Mouse (Mus musculus): ENCODE results near the gene Cds1. TPM values are rescaled to one million over a fixed set of nuclear protein-coding genes. Genes with fewer than 3 reads are reported as not detected.

Cds1 gene
- total and polyA plus RNA-seq, 3 experiments, result not detected

GRCm38 (mm10) chr5:101780918-101781317 lies 16.0 kb downstream of the Cds1 start:
- Histone ChIP-seq H3K36me3 (ENCODE audit: control insufficient read depth in 1 of 2, insufficient read depth in 2 of 2, low read length in 2 of 2) (no peaks in the 10 kb centered on the region), H3K4me3 (ENCODE audit: control insufficient read depth in 1 of 2, insufficient read depth in 1 of 2, low read depth in 2 of 2, low read length in 2 of 2) (no peak overlapping the region), H3K79me2 (ENCODE audit: control insufficient read depth, insufficient read depth, low read length, poor library complexity) (no peaks in the 10 kb centered on the region), H3K9ac (ENCODE audit: control insufficient read depth, low read depth, low read length, poor library complexity, severe bottlenecking) (no peak overlapping the region), H3K27ac (ENCODE audit: control insufficient read depth, low read depth, low read length) (no peak overlapping the region), H3K4me1 (ENCODE audit: control insufficient read depth in 1 of 2, insufficient read depth in 2 of 2, low read length in 2 of 2) (no peaks in the 10 kb centered on the region), H3K9me3 (replicated peaks; ENCODE audit: insufficient read depth, low read length) (no peaks in the 10 kb centered on the region), H3K27me3 (ENCODE audit: control insufficient read depth in 1 of 2, insufficient read depth in 2 of 2, low read length in 2 of 2) (no peaks in the 10 kb centered on the region)
- no peak for DNase-seq (ENCODE audit: low read depth, low spot score)
- TF ChIP-seq RAD21 (IDR thresholded peaks at IDR 0.05; ENCODE audit: low read depth, low read length) (no peak), TBP (IDR thresholded peaks at IDR 0.05; ENCODE audit: low read depth, low read length) (no peak), USF1 (IDR thresholded peaks at IDR 0.05; ENCODE audit: low read depth, low read length) (no peak), NRF1 (IDR thresholded peaks at IDR 0.05; ENCODE audit: insufficient read depth, low read depth, low read length, poor library complexity, severe bottlenecking) (no peak), E2F4 (IDR thresholded peaks at IDR 0.05; ENCODE audit: borderline replicate concordance, low read depth, low read length) (no peak), USF2 (IDR thresholded peaks at IDR 0.05; ENCODE audit: borderline replicate concordance in 1 of 2, insufficient read depth in 1 of 2, low read depth in 1 of 2, low read length in 2 of 2) (no peak), TCF12 (IDR thresholded peaks at IDR 0.05; ENCODE audit: low read depth, low read length) (no peak), MAX (IDR thresholded peaks at IDR 0.05; ENCODE audit: low read length) (no peak), SIN3A (IDR thresholded peaks at IDR 0.05; ENCODE audit: low read length) (no peak), ETS1 (IDR thresholded peaks at IDR 0.05; ENCODE audit: low read depth, low read length) (no peak), HCFC1 (IDR thresholded peaks at IDR 0.05; ENCODE audit: low read depth, low read length) (no peak), CHD2 (IDR thresholded peaks at IDR 0.05; ENCODE audit: low read length) (no peak), POLR2AphosphoS2 (IDR thresholded peaks at IDR 0.05; ENCODE audit: low read length) (no peak), NELFE (IDR thresholded peaks at IDR 0.05; ENCODE audit: low read depth, low read length) (no peak), ZMIZ1 (IDR thresholded peaks at IDR 0.05; ENCODE audit: low read depth, low read length) (no peak), KAT2A (conservative IDR thresholded peaks at IDR 0.05; ENCODE audit: low read depth, low read length) (no peak)

DNA sequence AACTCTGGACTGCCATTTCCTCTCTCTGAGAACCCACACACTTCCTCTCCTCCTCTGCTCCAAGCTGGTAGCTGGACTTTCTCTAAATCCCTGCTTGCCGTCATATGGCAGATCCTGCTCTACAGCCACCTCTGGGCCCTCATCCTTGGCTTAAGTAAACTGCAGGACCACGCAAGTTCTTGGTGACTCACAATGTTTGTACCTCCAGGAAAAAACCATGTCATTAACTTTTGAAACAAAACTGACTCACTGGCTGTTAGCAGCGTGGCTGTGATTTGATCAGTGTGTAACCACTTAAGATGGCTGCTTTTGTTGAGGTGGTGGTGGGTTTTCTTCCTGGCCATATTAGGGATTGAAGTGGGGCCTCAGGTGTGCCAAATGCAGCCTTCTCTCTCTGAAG lies 19.4 kb downstream of the Cds1 start:
- H3K4me3 ChIP-seq (ENCODE audit: control insufficient read depth in 1 of 2, insufficient read depth in 1 of 2, low read depth in 2 of 2, low read length in 2 of 2), result no peak overlapping the region
- no peaks in the 10 kb centered on the region for H3K9me3 ChIP-seq (replicated peaks; ENCODE audit: insufficient read depth, low read length)
- no peak overlapping the region for H3K9ac ChIP-seq (ENCODE audit: control insufficient read depth, low read depth, low read length, poor library complexity, severe bottlenecking)
- TF ChIP-seq ZC3H11A (IDR thresholded peaks at IDR 0.05; ENCODE audit: low read depth, low read length) (no peak), ZMIZ1 (IDR thresholded peaks at IDR 0.05; ENCODE audit: low read depth, low read length) (no peak), MAX (IDR thresholded peaks at IDR 0.05; ENCODE audit: low read length) (no peak), ZKSCAN1 (IDR thresholded peaks at IDR 0.05; ENCODE audit: low read depth, low read length) (no peak), MXI1 (IDR thresholded peaks at IDR 0.05; ENCODE audit: low read depth, low read length) (no peak), GATA1 (IDR thresholded peaks at IDR 0.05; ENCODE audit: low read depth, low read length) (no peak), USF1 (IDR thresholded peaks at IDR 0.05; ENCODE audit: low read depth, low read length) (no peak), ETS1 (IDR thresholded peaks at IDR 0.05; ENCODE audit: low read depth, low read length) (no peak), GABPA (IDR thresholded peaks at IDR 0.05; ENCODE audit: low read depth, low read length) (no peak), TAL1 (IDR thresholded peaks at IDR 0.05; ENCODE audit: low read length) (no peak)
- H3K79me2 ChIP-seq (ENCODE audit: control insufficient read depth, insufficient read depth, low read length, poor library complexity), result no peaks in the 10 kb centered on the region
- H3K27ac ChIP-seq (ENCODE audit: control insufficient read depth, low read depth, low read length), result no peak overlapping the region
- H3K36me3 ChIP-seq (ENCODE audit: control insufficient read depth in 1 of 2, insufficient read depth in 2 of 2, low read length in 2 of 2), result no peaks in the 10 kb centered on the region
- no peak for DNase-seq (ENCODE audit: low read depth, low spot score)
- H3K27me3 ChIP-seq (ENCODE audit: control insufficient read depth in 1 of 2, insufficient read depth in 2 of 2, low read length in 2 of 2), result no peaks in the 10 kb centered on the region
- no peaks in the 10 kb centered on the region; a peak in 1 of 4 replicates for H3K4me1 ChIP-seq (ENCODE audit: control insufficient read depth in 1 of 2, insufficient read depth in 2 of 2, low read length in 2 of 2)

Data from MEL (cell line).